Mouse (Mus musculus) spleen, postnatal 10 days (tissue): ENCODE data around the gene Vmn2r78.
"Not testable (repeated sequence)": the region's sequence is repeated elsewhere in the genome, so short reads cannot be mapped to it uniquely, and the experiment has no call there.

ENCODE experiments used
- DNase-seq, 2 experiments: peaks; one replicate each; pipeline ENCODE4 v3.0.0; 2021 to 2022; ENCODE audit warnings: low spot score in 2 of 2

Gene Vmn2r78

GRCm38 (mm10) chr7:86914794-86915193 is at the start of gene Vmn2r78:
Gene Vmn2r78 (plus strand): TSS chr7:86915094.
- not testable (repeated sequence) for DNase-seq

GRCm38 (mm10) chr7:86889470-86890469 is 25.1 kb upstream of the Vmn2r78 start:
- no peak for DNase-seq

GRCm38 (mm10) chr7:86937288-86937687 is 22.4 kb downstream of the Vmn2r78 start:
- DNase-seq = no peak

GRCm38 (mm10) chr7:86994700-86995099 is 79.8 kb downstream of the Vmn2r78 start:
- DNase-seq = no peak

- DNase-seq = not testable (repeated sequence)
These were observed 80.9 kb downstream of the Vmn2r78 start, which contains the start of gene Vmn2r79 for GRCm38 (mm10) chr7:86995815-86996214. Gene Vmn2r79 (plus strand): TSS chr7:86996115.
